In the genomic region with DNA sequence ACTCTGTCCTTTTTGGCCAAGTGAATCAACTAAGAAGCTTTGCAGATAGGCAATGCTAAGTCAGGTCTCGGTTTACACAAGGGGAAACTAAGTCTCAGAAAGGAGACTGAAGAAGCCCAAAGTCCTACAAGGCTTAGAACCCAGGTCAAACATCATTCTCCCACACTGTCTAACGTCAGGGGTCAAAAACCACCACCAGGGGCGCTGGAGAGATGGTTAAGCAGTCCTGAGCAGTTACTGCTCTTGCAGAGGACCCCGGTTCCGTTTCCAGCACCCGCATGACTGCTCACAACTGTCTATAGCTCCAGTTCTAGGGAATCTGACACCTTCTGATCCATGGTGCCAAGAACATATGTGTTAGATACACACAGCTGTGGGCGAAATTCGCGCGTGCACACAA, we compare ENCODE assay signal across 8 mouse cellular contexts. TPM values are rescaled to one million over a fixed set of nuclear protein-coding genes. Genes with fewer than 3 reads are reported as not detected.
DNase-seq lines count a peak whose midpoint lies in the region; ATAC-seq lines count a peak whose summit lies in the region.

No protein-coding gene starts in this region.

- WGBS in forebrain, embryonic 11.5 days: 60% methylated on average over 10 of the region's 10 CpGs
- WGBS in forebrain, embryonic 14.5 days: 71% methylated on average over 10 of the region's 10 CpGs

- H3K36me3 ChIP-seq in forebrain, embryonic 11.5 days (ENCODE audit: control insufficient read depth, insufficient read depth, low read length): no peaks in the 10 kb centered on the region
- H3K36me3 ChIP-seq in forebrain, embryonic 14.5 days (ENCODE audit: control insufficient read depth, insufficient read depth, low read length): no peaks in the 10 kb centered on the region

- H3K4me1 ChIP-seq in forebrain, embryonic 11.5 days (replicated peaks; ENCODE audit: control insufficient read depth, insufficient read depth, low read length): peaks cover 7% of the 10 kb centered on the region; the same call in 1 of the 2 replicates
- H3K4me1 ChIP-seq in forebrain, embryonic 14.5 days (ENCODE audit: control insufficient read depth, insufficient read depth, low read length): peaks cover 18% of the 10 kb centered on the region

- H3K9me3 ChIP-seq in forebrain, embryonic 11.5 days (ENCODE audit: control insufficient read depth, low read length): no peaks in the 10 kb centered on the region
- no peaks in the 10 kb centered on the region for H3K9me3 ChIP-seq in forebrain, embryonic 14.5 days (replicated peaks; ENCODE audit: control insufficient read depth, low read length)

- no peak overlapping the region for H3K4me2 ChIP-seq in forebrain, embryonic 11.5 days (ENCODE audit: low read depth, low read length, severe bottlenecking)
- H3K4me2 ChIP-seq in forebrain, embryonic 14.5 days (ENCODE audit: low read length): no peak overlapping the region

- H3K27ac ChIP-seq in forebrain, embryonic 11.5 days (ENCODE audit: low read depth, low read length): no peak overlapping the region
- H3K27ac ChIP-seq in forebrain, embryonic 14.5 days (ENCODE audit: low read depth, low read length): no peak overlapping the region

- peak; percentile 61 for DNase-seq in forebrain, embryonic 11.5 days (ENCODE audit: low spot score)
- no peak for DNase-seq in forebrain, embryonic 14.5 days (ENCODE audit: low spot score)
- peak; percentile 46 for DNase-seq in urinary bladder, postnatal 25 days (ENCODE audit: low spot score)
- no peak for DNase-seq in urinary bladder, postnatal 36 days (ENCODE audit: low spot score in 2 of 2)
- DNase-seq in lung, postnatal 10 days: peak; percentile 69
- DNase-seq in thymus, postnatal 0 days (ENCODE audit: low spot score): peak; percentile 51
- no peak for DNase-seq in frontal cortex, postnatal 25 days (ENCODE audit: low spot score in 2 of 2)

- H3K27me3 ChIP-seq in forebrain, embryonic 11.5 days (ENCODE audit: control insufficient read depth, insufficient read depth, low read length): peaks cover 10% of the 10 kb centered on the region
- H3K27me3 ChIP-seq in forebrain, embryonic 14.5 days (replicated peaks; ENCODE audit: control insufficient read depth, insufficient read depth, low read length): peaks cover 6% of the 10 kb centered on the region

- no peak overlapping the region for H3K4me3 ChIP-seq in forebrain, embryonic 11.5 days (ENCODE audit: low read depth, low read length)
- H3K4me3 ChIP-seq in forebrain, embryonic 14.5 days (ENCODE audit: low read depth, low read length): no peak overlapping the region

- no peak for ATAC-seq in forebrain, embryonic 11.5 days (replicated peaks; ENCODE audit: low FRiP score)
- no peak for ATAC-seq in forebrain, embryonic 14.5 days
- 0 out of 2 replicates have a peak, but pooled peaks have one; percentile 54 for ATAC-seq in erythroid progenitor cell, adult 5-6 weeks (replicated peaks; ENCODE audit: low FRiP score, poor library complexity, severe bottlenecking)

- no peak overlapping the region for H3K9ac ChIP-seq in forebrain, embryonic 11.5 days (ENCODE audit: low read length)
- H3K9ac ChIP-seq in forebrain, embryonic 14.5 days (ENCODE audit: low read length): no peak overlapping the region

RNA-seq across cellular contexts. Expression of a gene that starts 0.7 kb away (rescaled TPM):
- polyA plus RNA-seq in forebrain, embryonic 11.5 days (2014; fragmentation: Nextera tagmentation; extraction: Ambion mirVana): 0.35 and 0.96 TPM in 2 replicates
- 0.31 and 0.69 TPM in 2 replicates for polyA plus RNA-seq in forebrain, embryonic 14.5 days (2014; fragmentation: Nextera tagmentation; extraction: Ambion mirVana)
- total RNA-seq in erythroid progenitor cell, adult 5-6 weeks (2015; ENCODE audit: low replicate concordance): not detected in 2 replicates
- 0.13 TPM in 1 of 2 replicates, not detected in the other for total RNA-seq in erythroid progenitor cell, adult 5-6 weeks (2017; ENCODE audit: low replicate concordance)
- polyA plus RNA-seq in thymus, postnatal 0 days (2015; fragmentation: Nextera tagmentation; extraction: Ambion mirVana): 1.7 and 1.9 TPM in 2 replicates

RNA-seq across cellular contexts. Expression of a gene that starts 51.1 kb away (rescaled TPM):
- polyA plus RNA-seq in forebrain, embryonic 11.5 days (2014; fragmentation: Nextera tagmentation; extraction: Ambion mirVana): 8.1 and 12.1 TPM in 2 replicates
- 15.5 and 18.7 TPM in 2 replicates for polyA plus RNA-seq in forebrain, embryonic 14.5 days (2014; fragmentation: Nextera tagmentation; extraction: Ambion mirVana)
- not detected in 2 replicates for total RNA-seq in erythroid progenitor cell, adult 5-6 weeks (2015; ENCODE audit: low replicate concordance)
- not detected in 2 replicates for total RNA-seq in erythroid progenitor cell, adult 5-6 weeks (2017; ENCODE audit: low replicate concordance)
- polyA plus RNA-seq in thymus, postnatal 0 days (2015; fragmentation: Nextera tagmentation; extraction: Ambion mirVana): 0.23 TPM in 1 of 2 replicates, not detected in the other

RNA-seq across cellular contexts. Expression of a gene that starts 51.1 kb away (rescaled TPM):
- polyA plus RNA-seq in forebrain, embryonic 11.5 days (2014; fragmentation: Nextera tagmentation; extraction: Ambion mirVana): 4.7 and 5.6 TPM in 2 replicates
- polyA plus RNA-seq in forebrain, embryonic 14.5 days (2014; fragmentation: Nextera tagmentation; extraction: Ambion mirVana): 2.2 and 2.9 TPM in 2 replicates
- not detected in 2 replicates for total RNA-seq in erythroid progenitor cell, adult 5-6 weeks (2015; ENCODE audit: low replicate concordance)
- total RNA-seq in erythroid progenitor cell, adult 5-6 weeks (2017; ENCODE audit: low replicate concordance): not detected in 2 replicates
- not detected in 2 replicates for polyA plus RNA-seq in thymus, postnatal 0 days (2015; fragmentation: Nextera tagmentation; extraction: Ambion mirVana)

Comparison
In these comparisons a context has a peak if more than half of its experiments do, and no peak if none do; other contexts are left out.
1. DNase-seq: peak in forebrain, embryonic 11.5 days (single experiment), urinary bladder, postnatal 25 days (single experiment), lung, postnatal 10 days (single experiment) and thymus, postnatal 0 days (single experiment); none in forebrain, embryonic 14.5 days (single experiment), urinary bladder, postnatal 36 days (0 of 2) and frontal cortex, postnatal 25 days (0 of 2).